Mouse (Mus musculus): ENCODE data around the gene P2rx1. TPM values are rescaled to one million over a fixed set of nuclear protein-coding genes. Genes with fewer than 3 reads are reported as not detected.

Gene P2rx1
- polyA plus RNA-seq, 1 experiment from 2014 or later, result 8.7 TPM

DNA sequence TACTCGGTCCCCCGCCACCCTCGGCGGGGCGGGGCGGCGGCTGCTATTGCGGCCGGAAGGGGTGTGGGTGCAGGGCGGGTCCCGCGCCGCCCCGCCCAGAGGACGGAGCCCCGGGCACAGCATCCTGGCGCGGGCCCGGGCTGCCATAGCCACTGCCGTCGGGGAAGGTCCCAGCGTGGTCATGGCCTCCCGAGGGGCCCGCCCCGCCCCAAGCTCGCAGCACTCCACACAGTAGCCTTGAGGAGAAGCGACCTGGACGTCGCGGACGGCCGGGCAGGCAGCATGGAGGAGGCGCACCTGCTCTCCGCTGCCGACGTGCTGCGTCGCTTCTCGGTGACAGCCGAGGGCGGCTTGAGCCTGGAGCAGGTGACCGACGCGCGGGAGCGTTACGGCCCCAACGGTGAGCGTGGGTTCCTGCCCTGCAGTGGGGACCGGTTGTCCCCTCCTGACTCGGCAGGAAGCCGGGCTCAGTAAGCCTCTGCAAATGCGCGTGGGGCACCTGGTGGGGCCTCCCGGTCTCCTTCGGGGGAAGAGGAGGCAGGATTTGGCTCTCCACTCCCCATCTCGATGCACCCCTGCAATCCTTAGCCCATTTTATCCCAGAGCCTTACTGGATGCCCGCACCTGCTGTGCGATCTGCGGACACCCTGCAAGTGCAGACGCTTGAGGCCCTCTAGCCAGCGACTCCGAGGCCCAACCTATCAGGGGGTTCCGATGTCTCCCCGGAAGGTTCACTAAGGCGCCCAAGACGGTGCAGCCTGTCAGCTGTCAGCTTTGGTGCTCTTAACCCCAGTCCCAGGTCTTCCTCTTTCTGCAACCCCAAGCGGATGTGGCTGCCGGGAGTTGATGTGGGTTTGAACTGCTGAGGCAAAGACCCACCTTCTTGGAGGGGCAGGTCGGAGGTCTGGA is 37.6 kb upstream of the P2rx1 start, which contains the start of gene Atp2a3:
Gene Atp2a3 (plus strand): TSS at position 98 of the 909 bp plus-strand sequence.
- H3K36me3 ChIP-seq, result no peaks in the 10 kb centered on the region
- H3K27ac ChIP-seq, result peak within 1 kb of the TSS; percentile 12; the same call in 1 of the 2 replicates
- peak within 1 kb of the TSS; percentile 49 for H3K9ac ChIP-seq
- peak within 1 kb of the TSS; percentile 58 for H3K4me3 ChIP-seq (replicated peaks)
- ATAC-seq (ENCODE audit: low read depth) (peak; percentile 80), DNase-seq (peak; percentile 40)
- peaks cover 47% of the 10 kb centered on the region for H3K4me1 ChIP-seq (replicated peaks)
- under 1% methylated on average over 69 of the region's 70 CpGs for WGBS (ENCODE audit: insufficient replicate concordance)
- H3K9me3 ChIP-seq (replicated peaks), result no peaks in the 10 kb centered on the region
- H3K27me3 ChIP-seq, result peaks cover 37% of the 10 kb centered on the region
- peak within 1 kb of the TSS; percentile 78 for H3K4me2 ChIP-seq

- 50% methylated on average over 2 of the region's 2 CpGs for WGBS (ENCODE audit: insufficient replicate concordance)
- Histone ChIP-seq H3K27me3 (peaks cover 37% of the 10 kb centered on the region), H3K9me3 (replicated peaks) (no peaks in the 10 kb centered on the region), H3K4me3 (replicated peaks) (no peak overlapping the region), H3K36me3 (no peaks in the 10 kb centered on the region), H3K4me1 (replicated peaks) (peaks cover 47% of the 10 kb centered on the region), H3K27ac (no peak overlapping the region), H3K9ac (no peak overlapping the region), H3K4me2 (peak overlapping the region; percentile 17; the same call in 1 of the 2 replicates)
- ATAC-seq (ENCODE audit: low read depth), result no peak
- DNase-seq, result no peak
Observed at GRCm38 (mm10) chr11:72962378-72962777, 36.5 kb upstream of the P2rx1 start.

GRCm38 (mm10) chr11:72963058-72963788 is 35.7 kb upstream of the P2rx1 start:
- H3K36me3 ChIP-seq, result no peaks in the 10 kb centered on the region
- no peak overlapping the region for H3K9ac ChIP-seq
- WGBS (ENCODE audit: insufficient replicate concordance), result 29% methylated on average over 7 of the region's 7 CpGs
- peaks cover 43% of the 10 kb centered on the region for H3K4me1 ChIP-seq (replicated peaks)
- DNase-seq, result no peak
- no peaks in the 10 kb centered on the region for H3K9me3 ChIP-seq (replicated peaks)
- no peak for ATAC-seq (ENCODE audit: low read depth)
- H3K4me3 ChIP-seq (replicated peaks), result no peak overlapping the region
- H3K4me2 ChIP-seq, result peak overlapping the region; percentile 21; the same call in 1 of the 2 replicates
- no peak overlapping the region for H3K27ac ChIP-seq
- peaks cover 37% of the 10 kb centered on the region for H3K27me3 ChIP-seq

DNA sequence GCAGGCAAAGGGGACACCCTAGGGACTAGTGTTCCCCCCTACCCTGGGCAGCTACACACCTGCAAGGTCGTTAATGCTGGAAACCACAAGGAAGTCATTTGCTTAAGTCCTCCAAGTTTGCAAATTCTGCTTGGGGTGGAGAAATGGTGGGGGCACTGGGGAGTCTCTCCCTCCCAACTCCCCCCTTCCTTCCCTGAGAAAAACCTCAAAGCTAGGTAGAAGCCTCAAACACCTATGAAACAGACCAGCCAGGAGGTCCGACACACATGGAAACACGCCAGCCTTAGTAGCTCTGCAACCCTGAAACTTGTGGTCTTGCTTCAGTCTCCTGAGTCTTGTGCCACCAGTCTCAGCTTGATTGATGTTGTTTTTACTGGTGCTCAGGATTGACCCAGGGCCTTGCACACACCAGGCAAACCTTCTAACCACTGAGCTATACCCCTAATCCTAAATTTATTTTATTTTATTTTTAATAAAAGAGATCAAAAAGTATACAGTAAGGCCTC is 35.1 kb upstream of the P2rx1 start:
- H3K9ac ChIP-seq, result no peak overlapping the region
- peaks cover 43% of the 10 kb centered on the region for H3K4me1 ChIP-seq (replicated peaks)
- H3K27me3 ChIP-seq, result peaks cover 37% of the 10 kb centered on the region
- H3K36me3 ChIP-seq, result no peaks in the 10 kb centered on the region
- 0 out of 2 replicates have a peak overlapping the region, but pooled peaks have one; percentile 21 for H3K4me2 ChIP-seq
- DNase-seq (no peak), ATAC-seq (ENCODE audit: low read depth) (no peak)
- H3K27ac ChIP-seq, result no peak overlapping the region
- WGBS (ENCODE audit: insufficient replicate concordance), result 50% methylated on average over 3 of the region's 3 CpGs
- H3K4me3 ChIP-seq (replicated peaks), result no peak overlapping the region
- no peaks in the 10 kb centered on the region for H3K9me3 ChIP-seq (replicated peaks)

DNA sequence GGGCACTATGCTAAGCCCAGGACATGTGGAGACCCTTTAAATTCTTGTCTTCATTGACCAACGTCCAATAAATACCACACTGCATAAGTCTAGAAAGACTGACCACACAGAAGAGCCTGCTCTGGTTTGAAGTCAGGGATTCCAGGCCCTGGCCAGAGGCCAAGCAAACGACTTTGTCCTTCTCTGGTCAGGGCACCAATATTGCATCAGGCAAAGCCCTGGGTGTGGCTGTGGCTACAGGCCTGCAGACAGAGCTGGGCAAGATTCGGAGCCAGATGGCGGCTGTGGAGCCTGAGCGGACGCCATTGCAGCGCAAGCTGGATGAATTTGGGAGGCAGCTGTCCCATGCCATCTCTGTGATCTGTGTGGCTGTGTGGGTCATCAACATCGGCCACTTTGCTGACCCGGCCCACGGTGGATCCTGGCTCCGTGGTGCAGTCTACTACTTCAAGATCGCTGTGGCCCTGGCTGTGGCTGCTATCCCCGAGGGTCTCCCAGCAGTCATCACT is 23.9 kb upstream of the P2rx1 start:
- ATAC-seq (ENCODE audit: low read depth), result no peak
- Histone ChIP-seq H3K27ac (no peak overlapping the region), H3K4me2 (no peak overlapping the region), H3K9ac (no peak overlapping the region), H3K27me3 (no peaks in the 10 kb centered on the region), H3K36me3 (no peaks in the 10 kb centered on the region), H3K4me1 (replicated peaks) (no peaks in the 10 kb centered on the region), H3K9me3 (replicated peaks) (no peaks in the 10 kb centered on the region), H3K4me3 (replicated peaks) (no peak overlapping the region)
- 75% methylated on average over 13 of the region's 13 CpGs for WGBS (ENCODE audit: insufficient replicate concordance)
- no peak for DNase-seq

- DNase-seq, result no peak
- WGBS (ENCODE audit: insufficient replicate concordance), result 73% methylated on average over 9 of the region's 9 CpGs
- no peaks in the 10 kb centered on the region for H3K27me3 ChIP-seq
Observed at GRCm38 (mm10) chr11:72982516-72982915, 16.4 kb upstream of the P2rx1 start.

GRCm38 (mm10) chr11:72983283-72983682 is 15.6 kb upstream of the P2rx1 start:
- Histone ChIP-seq H3K4me1 (replicated peaks) (peaks cover 8% of the 10 kb centered on the region; the same call in 1 of the 2 replicates), H3K4me3 (replicated peaks) (no peak overlapping the region), H3K9ac (no peak overlapping the region), H3K9me3 (replicated peaks) (no peaks in the 10 kb centered on the region), H3K27me3 (no peaks in the 10 kb centered on the region), H3K36me3 (no peaks in the 10 kb centered on the region), H3K27ac (no peak overlapping the region), H3K4me2 (no peak overlapping the region)
- no peak for ATAC-seq (ENCODE audit: low read depth)
- DNase-seq, result no peak
- 44% methylated on average over 5 of the region's 5 CpGs for WGBS (ENCODE audit: insufficient replicate concordance)

More at GRCm38 (mm10) chr11:72982516-72982915, 16.4 kb upstream of the P2rx1 start:
- no peak overlapping the region for H3K4me3 ChIP-seq (replicated peaks)
- no peak overlapping the region for H3K27ac ChIP-seq
- no peaks in the 10 kb centered on the region for H3K36me3 ChIP-seq
- H3K4me1 ChIP-seq (replicated peaks), result peaks cover 8% of the 10 kb centered on the region; the same call in 1 of the 2 replicates
- no peaks in the 10 kb centered on the region for H3K9me3 ChIP-seq (replicated peaks)
- no peak overlapping the region for H3K9ac ChIP-seq
- H3K4me2 ChIP-seq, result no peak overlapping the region
- no peak for ATAC-seq (ENCODE audit: low read depth)

GRCm38 (mm10) chr11:72986745-72987144 is 12.2 kb upstream of the P2rx1 start:
- H3K4me3 ChIP-seq (replicated peaks), result no peak overlapping the region
- no peak for DNase-seq
- H3K27ac ChIP-seq, result no peak overlapping the region
- H3K27me3 ChIP-seq, result no peaks in the 10 kb centered on the region
- no peak for ATAC-seq (ENCODE audit: low read depth)
- WGBS (ENCODE audit: insufficient replicate concordance), result 42% methylated on average over 5 of the region's 5 CpGs
- H3K9ac ChIP-seq, result no peak overlapping the region
- no peaks in the 10 kb centered on the region for H3K36me3 ChIP-seq
- H3K4me2 ChIP-seq, result no peak overlapping the region
- H3K9me3 ChIP-seq (replicated peaks), result no peaks in the 10 kb centered on the region
- H3K4me1 ChIP-seq (replicated peaks), result peaks cover 8% of the 10 kb centered on the region

- Histone ChIP-seq H3K4me1 (replicated peaks) (peaks cover 12% of the 10 kb centered on the region), H3K36me3 (no peaks in the 10 kb centered on the region), H3K27me3 (no peaks in the 10 kb centered on the region), H3K9me3 (replicated peaks) (no peaks in the 10 kb centered on the region), H3K9ac (no peak overlapping the region), H3K4me3 (replicated peaks) (no peak overlapping the region), H3K27ac (no peak overlapping the region), H3K4me2 (no peak overlapping the region)
- DNase-seq (no peak), ATAC-seq (ENCODE audit: low read depth) (no peak)
- WGBS (ENCODE audit: insufficient replicate concordance), result 47% methylated on average over 5 of the region's 5 CpGs
Observed at GRCm38 (mm10) chr11:72987234-72987633, 11.7 kb upstream of the P2rx1 start.

DNA sequence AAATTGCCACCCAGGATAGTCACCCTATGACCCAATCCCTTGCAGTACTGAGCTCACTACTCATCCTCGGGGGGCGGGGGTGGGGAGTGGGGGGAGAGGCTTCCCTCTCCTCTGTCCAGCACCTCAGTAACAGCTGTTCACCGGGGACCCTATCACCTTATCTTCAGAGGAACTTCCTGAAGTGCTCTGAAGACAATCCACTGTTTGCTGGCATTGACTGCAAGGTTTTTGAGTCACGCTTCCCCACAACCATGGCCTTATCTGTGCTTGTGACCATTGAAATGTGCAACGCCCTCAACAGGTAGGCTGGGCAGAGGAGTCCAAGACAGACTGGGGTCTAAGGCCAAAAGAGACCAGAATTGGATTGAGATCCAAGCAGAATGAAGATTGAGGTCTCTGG is 11.1 kb upstream of the P2rx1 start:
- no peak overlapping the region for H3K9ac ChIP-seq
- no peak for ATAC-seq (ENCODE audit: low read depth)
- H3K4me3 ChIP-seq (replicated peaks), result no peak overlapping the region
- peaks cover 15% of the 10 kb centered on the region for H3K4me1 ChIP-seq (replicated peaks)
- no peaks in the 10 kb centered on the region for H3K9me3 ChIP-seq (replicated peaks)
- H3K4me2 ChIP-seq, result no peak overlapping the region
- no peaks in the 10 kb centered on the region for H3K36me3 ChIP-seq
- no peaks in the 10 kb centered on the region for H3K27me3 ChIP-seq
- WGBS (ENCODE audit: insufficient replicate concordance), result 24% methylated on average over 5 of the region's 5 CpGs
- no peak for DNase-seq
- no peak overlapping the region for H3K27ac ChIP-seq

- no peaks in the 10 kb centered on the region for H3K9me3 ChIP-seq (replicated peaks)
- no peaks in the 10 kb centered on the region for H3K36me3 ChIP-seq
- H3K27ac ChIP-seq, result no peak overlapping the region
- ATAC-seq (ENCODE audit: low read depth), result no peak
- no peak overlapping the region for H3K4me3 ChIP-seq (replicated peaks)
- no peak for DNase-seq
- no peak overlapping the region for H3K9ac ChIP-seq
- 57% methylated on average over 6 of the region's 6 CpGs for WGBS (ENCODE audit: insufficient replicate concordance)
- H3K4me1 ChIP-seq (replicated peaks), result peaks cover 26% of the 10 kb centered on the region
- H3K27me3 ChIP-seq, result no peaks in the 10 kb centered on the region
- no peak overlapping the region for H3K4me2 ChIP-seq
Observed at GRCm38 (mm10) chr11:72989044-72989443, 9.9 kb upstream of the P2rx1 start.

All from liver, embryonic 13.5 days (tissue).